Mouse (Mus musculus): ENCODE results near the gene 1810013L24Rik.
A peak's percentile ranks its signal among the peaks of the same experiment; 100 is the strongest.

The 1810013L24Rik gene

DNA sequence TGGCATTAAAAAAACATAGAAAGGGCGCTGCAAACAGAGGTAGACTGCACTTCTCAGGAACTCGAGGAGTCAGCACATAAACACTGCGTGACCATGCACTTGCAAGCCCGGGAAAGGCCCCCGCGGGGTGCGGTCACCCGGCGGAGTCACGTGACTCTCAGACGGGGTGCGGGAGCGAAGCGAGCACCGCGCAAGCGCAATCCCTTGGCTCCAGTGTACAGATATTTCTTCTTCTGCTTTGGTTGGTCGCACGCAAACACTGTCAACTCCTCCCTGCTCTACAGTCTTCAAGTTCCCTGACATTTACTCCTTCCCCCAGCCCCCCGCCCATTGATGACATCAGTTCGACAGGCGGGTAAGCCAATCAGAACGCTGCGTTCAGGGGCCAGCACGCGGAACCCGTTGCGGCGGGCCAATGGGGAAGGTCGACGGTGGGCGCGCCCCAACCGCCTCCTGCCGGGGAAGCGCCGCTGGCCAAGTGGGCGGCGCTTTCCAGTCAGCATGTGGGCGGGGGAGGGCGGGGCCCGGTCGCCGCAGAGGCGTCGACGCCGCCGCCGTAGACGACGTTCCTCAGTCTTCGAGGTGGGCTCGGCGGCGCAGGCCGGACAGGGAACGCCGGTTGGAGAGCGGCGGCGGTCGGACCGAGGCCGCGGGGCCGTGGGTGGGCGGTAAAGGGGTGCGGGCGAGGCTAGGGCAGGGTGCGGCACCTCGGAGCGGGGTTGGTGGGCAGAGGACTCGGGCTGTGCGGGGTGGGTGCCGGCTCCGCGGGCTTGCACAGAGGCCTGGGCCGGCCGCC, at the start of gene 1810013L24Rik:
Gene 1810013L24Rik (plus strand): TSS at position 537 of the 796 bp plus-strand sequence.
- peak; percentile 98 for DNase-seq (ENCODE audit: low read depth, low spot score)

DNA sequence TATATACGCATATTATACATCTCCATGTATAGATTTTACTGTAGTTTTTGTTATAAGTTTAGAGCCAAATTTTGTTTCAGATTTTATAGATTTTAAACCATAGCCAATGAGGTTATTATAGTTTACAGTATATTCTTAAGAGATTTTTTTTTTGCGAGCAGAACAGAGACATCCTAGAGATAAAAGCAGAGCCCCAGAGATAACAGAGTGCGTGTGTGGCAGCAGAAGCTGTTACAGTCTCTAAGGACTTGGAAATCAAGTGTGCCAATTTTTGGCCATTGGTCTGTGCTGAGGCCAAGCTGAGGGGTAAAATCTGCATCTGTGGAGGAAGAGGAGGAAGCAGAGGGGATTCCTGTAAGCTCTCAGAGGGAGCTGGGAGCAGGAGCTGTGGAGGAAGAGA, 49.7 kb upstream of the 1810013L24Rik start:
- DNase-seq (ENCODE audit: low read depth, low spot score) = no peak

DNA sequence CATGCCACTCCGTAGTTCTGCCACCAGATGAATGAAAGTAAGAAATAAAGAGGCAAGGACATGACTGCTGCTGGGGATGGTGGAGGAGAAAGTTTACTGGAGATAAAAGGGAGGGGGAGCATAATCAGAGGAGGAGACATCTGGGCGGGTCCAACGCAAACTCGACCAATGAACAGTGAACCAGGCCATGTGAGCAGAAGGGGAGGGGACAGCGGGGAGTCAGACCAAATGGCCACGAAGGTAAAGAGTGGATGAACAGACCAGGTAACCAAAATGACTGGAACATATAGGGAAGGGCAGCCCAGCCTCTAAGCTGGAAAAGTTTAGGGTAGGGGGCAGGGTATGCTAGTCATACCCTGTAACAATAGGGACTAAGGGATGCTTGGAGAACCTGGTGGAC, 48.7 kb upstream of the 1810013L24Rik start:
- DNase-seq (ENCODE audit: low read depth, low spot score) = no peak

DNA sequence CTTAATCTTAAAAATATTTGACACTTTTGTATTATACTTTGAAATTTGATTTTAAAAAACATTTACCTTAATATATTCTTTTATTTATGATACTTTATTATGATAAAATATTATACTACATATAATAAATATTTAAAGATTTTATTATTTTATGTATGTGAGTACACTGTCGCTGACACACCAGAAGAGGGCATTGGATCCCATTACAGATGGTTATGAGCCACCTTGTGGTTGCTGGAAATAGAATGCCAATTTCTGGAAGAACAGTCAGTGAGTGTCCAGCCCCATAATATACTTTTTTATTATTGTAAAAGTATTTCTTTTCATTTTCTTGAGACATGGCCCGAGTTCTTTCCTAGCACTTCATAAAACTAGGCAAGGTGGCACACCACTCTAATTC, 48.2 kb upstream of the 1810013L24Rik start:
- no peak for DNase-seq (ENCODE audit: low read depth, low spot score)

DNA sequence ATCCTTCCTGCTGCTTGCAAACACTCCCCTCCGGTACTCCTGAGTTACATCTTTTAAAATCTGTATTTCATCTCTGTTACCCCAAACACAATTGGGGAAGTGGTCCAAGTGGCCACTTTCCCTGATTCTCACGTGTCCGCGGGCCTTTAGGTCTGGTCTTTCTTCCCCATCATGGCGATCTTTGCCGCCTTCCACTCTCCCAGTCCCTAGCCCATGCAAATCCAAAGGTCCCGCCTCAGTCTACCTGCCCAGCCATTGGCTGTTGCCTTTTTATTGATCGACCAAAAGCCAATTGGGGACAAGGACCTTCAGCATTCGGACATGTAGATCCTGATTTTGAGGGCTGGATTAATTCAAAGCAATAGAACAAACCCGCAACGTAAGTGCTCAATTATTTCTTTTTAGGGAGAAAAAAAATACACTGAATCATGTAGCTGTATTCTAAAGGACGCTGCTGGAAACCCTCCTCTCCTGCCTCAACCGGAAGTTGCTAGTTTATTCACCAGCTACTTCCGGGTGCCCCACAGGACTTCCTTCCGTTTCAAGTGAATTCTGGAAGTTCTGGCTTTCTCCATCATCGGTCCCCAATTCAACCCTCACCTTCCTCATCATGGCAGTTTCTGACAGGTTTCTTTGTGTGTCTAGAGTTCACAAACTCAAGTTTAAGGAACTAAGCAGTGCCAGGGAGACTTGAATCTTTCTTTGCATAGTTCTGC, 46.5 kb upstream of the 1810013L24Rik start:
- DNase-seq (ENCODE audit: low read depth, low spot score) = no peak

DNA sequence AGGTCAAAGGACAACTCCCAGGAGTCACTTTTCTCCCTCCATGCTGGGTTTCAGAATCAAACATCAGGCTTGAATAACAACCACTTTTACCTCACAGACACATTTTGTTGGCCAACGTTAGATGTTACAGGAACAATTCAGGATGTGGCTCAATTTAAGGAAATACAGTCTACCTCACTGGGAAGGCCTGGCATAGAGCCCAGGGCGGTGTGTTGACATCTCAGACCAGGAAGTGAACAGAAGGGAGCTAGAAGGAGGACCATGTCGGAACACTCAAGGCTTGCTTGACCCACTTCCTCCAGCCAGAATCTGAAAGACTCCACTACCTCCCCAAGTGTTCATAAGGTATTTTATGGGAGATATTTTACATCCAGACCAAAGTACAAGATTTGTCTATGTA, 45.1 kb upstream of the 1810013L24Rik start:
- DNase-seq (ENCODE audit: low read depth, low spot score) = no peak

DNA sequence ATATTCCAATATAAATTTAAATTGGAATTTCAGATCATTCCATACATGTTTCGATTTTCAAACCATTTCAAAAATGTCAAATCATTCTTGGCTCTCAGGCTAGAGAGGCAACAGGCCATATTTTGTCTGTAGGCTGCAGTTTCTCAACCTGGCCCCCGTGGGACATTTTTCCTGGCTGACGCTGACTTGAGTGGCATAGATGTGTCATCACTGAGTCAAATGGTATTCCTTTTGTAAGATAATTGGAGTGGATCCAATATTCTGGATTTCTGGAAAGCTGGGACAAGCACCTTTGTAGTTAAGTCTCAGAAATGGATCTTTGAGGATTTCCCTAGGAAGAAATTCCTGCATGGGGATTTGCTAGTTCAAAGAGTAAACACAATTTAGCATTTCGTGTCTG, 39.0 kb upstream of the 1810013L24Rik start:
- no peak for DNase-seq (ENCODE audit: low read depth, low spot score)

DNA sequence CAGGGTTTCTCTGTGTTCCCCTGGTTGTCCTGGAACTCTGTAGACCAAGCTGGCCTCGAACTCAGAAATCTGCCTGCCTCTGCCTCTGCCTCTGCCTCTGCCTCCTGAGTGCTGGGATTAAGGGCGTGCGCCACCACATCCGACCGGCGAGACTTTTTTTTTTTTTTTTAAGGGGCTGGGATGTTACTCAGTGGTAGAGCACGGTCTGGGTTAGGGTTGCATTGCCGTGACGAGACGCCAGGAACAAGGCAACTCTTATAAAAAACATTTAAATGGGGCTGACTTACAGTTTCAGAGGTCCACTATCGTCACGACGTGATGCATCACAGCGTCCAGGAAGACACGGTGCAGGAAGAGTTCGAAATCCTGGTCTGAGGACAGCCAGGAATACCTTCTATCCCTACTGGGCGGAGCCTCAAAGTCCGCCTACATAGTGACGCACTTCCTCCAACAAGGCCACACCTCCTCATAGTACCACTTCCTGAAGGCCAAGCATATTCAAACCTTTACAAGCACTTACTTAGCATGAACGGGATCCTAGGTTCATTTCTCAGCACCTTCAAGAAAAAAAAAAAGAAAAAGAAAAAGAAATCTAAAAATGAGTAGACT, 37.8 kb upstream of the 1810013L24Rik start, which contains the start of gene Usp7:
Gene Usp7 (minus strand): TSS at position 360 of the 609 bp plus-strand sequence.
- DNase-seq (ENCODE audit: low read depth, low spot score) = no peak

DNA sequence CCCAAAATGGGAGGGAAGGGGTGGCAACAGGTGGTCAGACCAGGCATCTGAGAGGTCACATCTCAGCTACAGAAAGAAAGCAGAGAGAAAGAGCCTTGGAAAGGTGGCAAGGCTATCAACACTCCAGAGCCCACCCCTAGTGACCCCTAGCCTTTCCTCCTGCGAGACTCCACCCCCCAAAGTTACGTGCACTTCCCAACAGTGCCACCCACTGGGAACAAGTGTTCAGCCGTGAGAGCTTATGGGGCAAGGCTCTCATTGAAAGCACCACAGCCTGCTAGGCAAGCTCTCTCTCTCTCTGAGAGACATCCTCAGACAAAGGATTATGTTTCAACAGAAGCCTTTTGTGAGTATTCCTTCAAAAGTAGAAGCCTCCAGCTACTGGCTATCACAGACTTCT, 34.9 kb upstream of the 1810013L24Rik start:
- DNase-seq (ENCODE audit: low read depth, low spot score) = no peak

DNA sequence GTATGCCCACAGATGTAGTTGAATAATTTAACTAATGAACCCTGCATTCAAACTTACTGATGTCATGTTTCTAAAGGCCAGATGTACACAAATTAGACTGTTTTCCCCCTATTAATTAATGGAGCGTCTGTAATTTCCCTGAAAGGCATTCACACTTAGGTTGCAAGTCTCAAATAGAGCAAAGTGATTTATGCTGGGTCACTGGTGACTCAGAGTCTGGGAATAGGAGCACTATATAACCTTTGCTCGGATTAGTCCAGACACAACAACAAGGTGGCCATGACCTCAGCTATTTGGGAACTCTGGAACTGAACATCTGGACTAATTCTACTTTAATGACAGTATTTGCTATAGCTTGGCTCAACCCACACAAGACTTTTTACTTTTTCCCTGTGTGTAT, 34.0 kb upstream of the 1810013L24Rik start:
- DNase-seq (ENCODE audit: low read depth, low spot score) = no peak

DNA sequence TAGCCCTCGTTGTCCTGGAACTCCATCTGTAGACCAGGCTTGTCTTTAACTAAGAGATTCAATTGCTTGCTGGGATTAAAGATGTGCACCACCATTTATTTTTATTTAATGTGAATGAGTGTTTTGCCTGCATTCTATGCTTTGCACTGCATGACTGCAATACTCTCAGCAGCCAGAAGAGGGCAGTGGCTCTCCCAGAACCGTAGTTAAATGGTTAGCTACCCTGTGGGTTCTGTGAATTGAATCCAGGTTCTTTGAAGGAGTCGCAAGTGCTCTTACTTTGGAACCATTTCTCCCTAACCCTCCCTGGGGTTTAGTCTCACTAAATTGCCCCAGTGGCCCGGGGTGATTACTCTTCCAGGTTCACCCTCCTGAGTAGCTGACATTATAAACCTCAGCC, 23.2 kb upstream of the 1810013L24Rik start:
- peak; percentile 24 for DNase-seq (ENCODE audit: low read depth, low spot score)

DNA sequence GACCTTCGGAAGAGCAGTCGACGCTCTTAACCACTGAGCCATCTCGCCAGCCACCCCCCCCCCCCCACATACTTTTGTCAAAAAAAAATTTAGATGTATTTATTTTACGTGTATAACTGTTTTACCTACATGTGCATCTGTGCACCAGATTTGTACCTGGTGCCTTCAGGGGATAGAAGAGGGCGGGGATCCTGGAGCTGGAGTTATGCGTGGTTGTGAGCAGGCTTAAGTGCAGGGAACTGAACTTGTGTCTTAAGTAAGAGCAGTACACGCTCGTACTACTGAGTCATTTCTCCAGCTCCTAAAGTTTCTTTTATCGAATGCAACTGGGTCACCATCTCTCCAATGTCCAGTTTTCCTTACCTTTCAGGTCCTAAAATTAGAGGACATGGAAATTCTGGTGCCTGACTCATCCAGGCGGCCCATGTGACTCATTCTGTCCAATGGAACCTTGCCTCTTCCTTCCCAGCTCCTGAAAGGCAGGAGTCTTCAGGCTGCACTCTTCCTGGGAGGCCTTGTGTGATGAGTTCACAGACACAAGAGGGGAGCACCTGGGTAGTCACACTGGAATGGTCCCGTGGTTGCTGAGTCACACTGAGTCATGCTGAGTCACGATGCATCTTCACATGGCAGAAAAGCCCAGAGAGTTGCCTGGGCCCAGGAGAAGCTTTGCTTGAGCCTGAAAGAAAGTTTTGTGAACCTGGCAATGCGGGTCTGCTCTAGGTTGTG, 19.3 kb upstream of the 1810013L24Rik start:
- DNase-seq (ENCODE audit: low read depth, low spot score) = peak; percentile 17

DNA sequence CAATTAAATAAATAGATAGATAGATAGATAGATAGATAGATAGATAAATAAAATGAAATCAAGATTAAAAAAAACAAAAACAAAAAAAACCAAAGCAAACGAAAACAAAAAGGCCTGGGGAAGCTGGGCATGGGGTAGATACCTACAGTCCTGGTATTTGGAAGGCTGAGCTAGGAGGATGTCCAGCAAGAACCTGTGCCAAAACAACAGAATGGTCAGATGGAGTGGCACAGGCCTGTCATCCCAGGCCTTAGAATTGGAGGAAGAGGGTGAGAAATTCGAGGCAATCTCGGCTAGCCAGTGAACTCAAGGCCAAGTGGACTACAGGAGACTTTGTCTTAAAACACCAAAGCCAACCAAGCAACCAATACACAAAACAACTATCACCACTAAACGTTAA, 12.0 kb upstream of the 1810013L24Rik start:
- no peak for DNase-seq (ENCODE audit: low read depth, low spot score)

DNA sequence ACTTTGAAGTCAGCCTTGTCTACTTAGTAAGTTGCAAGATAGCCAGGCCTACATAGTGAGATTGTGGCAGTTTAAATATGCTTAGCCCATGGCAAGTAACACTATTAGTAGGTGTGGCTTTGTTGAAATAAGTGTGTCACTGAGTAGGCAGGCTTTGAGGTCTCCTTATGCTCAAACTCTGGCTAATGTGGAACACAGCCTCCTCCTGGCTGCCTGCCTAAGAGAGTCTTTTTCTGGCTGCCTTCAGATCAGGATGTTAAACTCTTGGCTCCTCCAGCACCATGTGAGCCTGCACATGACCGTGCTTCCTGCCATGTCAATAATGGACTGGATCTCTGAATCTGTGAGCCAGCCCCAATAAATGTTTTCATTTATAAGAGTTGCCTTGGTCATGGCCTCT, 8.5 kb upstream of the 1810013L24Rik start:
- no peak for DNase-seq (ENCODE audit: low read depth, low spot score)

DNA sequence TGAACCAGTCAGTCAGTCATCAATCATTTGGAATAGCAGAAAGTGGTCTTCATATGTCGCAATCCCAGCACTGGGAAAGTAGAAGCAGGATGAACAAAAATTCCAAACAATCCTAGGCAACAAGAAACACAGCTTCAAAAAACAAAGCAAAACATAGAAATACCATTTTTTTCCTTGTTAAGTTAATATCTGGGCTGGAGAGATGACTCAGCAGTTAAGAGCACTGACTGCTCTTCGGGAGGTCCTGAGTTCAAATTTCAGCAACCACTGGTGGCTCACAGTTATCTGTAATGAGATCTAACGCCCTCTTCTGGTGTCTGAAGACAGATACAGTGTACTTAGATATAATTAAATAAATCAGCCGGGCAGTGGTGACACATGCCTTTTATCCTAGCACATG, 7.3 kb upstream of the 1810013L24Rik start:
- no peak for DNase-seq (ENCODE audit: low read depth, low spot score)

DNA sequence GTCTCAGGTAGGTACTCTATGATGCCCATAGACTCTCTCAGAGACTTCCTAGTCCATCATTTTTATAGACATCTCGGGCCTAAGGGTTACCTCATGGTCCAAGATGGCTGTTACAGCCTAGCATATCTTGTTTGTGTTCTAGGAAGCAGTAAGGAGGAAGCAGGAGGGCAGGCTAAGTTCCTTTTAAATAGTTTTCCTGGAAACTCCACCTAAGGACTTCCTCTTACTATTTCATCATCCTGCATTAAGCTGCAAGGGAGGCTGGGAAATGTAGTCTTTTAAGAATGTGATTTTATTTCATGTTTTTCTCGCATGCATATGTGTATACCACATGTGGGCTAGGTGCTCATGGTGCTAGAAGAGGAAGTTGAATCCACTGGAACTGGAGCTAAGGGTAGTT, 6.2 kb upstream of the 1810013L24Rik start:
- DNase-seq (ENCODE audit: low read depth, low spot score) = no peak

DNA sequence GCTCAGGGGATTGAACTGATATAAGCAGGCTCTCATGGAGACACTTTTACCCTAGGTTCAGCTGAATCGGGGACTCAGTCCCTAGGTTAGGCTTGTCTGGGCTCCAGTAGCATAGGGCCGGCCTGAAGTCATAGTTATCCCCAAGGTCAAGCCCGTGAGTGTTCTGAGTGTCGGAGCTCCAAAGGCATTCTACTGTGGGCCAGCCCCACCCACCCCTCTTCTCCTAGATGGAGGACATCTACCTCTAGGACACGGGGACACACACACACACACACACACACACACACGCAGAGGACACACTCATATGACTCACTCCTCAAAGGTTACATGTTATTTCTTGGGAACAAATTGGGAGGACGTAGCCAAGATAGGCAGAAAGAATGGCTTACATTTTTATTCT, 2.5 kb upstream of the 1810013L24Rik start:
- no peak for DNase-seq (ENCODE audit: low read depth, low spot score)

DNA sequence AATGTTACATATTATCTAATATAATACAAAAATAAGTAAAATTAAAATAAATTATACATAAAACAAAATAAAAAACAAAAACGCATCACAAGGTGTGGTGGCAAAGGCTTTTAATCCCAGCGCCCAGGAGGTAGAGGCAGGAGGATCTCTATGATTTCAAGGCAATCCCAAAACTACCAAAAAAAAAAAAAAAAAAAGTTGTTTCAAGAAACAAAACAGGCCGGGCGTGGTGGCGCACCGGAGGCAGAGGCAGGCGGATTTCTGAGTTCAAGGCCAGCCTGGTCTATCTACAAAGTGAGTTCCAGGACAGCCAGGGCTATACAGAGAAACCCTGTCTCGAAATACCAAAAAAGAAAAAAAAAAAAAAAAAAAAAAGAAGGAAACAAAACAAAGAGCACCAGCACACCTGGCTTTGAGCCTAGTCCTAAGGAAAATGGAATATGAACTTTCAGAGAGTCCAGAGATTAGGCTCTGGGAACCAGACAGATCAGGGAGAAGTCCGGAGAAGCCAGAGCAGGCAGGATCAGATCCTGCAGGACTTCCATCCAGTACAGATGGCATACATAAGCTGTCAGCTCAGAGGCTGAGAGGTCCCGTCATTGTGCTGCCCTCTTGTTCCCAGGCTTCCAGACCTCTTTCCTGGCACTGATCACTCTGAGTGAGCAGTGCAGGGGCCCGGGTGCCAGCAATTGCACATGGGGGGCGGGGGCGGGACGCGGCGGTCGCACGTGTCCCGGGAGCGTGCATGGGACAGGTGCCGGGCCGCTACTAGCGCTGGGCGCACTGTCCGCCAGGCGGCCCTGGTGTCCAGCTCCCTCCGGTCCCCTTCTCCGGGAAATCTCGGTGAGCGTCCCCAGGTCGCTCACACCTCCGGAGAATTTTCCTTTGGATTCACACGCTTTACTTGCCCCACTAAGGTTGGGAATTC, 1.0 kb upstream of the 1810013L24Rik start:
- peak; percentile 27 for DNase-seq (ENCODE audit: low read depth, low spot score)

DNA sequence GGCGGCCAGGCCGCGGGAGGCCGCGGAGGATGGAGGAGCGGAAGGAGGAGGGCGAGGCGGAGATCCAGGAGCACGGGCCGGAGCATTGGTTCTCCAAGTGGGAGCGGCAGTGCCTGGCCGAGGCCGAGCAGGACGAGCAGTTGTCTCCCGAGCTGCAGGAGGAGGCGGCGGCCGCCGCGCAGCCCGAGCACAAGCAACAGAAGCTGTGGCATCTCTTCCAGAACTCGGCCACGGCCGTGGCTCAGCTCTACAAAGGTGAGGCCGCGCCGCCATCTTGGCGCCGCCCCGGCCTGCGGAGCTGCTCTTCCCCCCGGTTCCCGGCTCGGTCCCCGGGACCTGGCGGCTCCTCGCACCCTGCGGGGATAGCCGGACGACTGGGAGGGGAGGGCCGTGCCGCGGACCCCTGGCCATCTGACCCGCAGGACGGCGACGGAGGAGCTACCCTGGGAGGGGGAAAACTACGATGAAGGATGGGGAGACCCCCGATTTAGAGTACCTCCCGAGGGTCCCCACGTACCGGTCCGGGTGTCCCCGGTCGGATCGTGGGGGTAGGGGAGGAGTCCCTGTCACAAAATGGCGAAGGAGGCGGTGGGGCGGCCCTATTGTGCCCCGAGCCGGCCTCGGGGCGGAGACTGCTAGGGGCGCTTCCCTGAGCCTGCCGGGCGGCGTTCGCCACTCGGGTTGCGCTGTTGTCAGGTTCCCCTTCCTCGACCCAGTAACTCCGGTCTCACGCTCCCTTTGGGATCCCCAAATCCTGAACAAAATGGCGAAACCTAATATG, 721 bp downstream of the 1810013L24Rik start:
- peak; percentile 23 for DNase-seq (ENCODE audit: low read depth, low spot score)

DNA sequence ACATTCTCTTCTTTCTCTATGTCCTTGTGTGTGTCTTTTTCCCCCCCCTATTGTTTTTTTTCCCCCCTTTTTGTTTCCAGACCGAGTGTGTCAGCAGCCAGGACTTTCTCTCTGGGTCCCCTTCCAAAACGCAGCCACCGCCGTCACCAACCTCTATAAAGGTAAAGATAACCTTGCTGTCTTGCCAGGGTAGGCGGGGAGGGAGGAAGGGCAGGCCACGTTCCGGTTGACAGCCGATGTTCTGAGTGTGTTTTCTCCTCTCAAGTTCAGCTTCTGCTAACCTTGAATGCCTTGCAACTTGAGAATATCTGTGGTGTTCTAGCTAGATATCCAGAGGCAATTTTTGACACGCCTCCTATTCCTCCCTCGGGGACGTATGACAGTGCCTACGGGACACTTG, 1.3 kb downstream of the 1810013L24Rik start:
- no peak for DNase-seq (ENCODE audit: low read depth, low spot score)
